ENCODE assay signal across 8 mouse cellular contexts in the genomic region with DNA sequence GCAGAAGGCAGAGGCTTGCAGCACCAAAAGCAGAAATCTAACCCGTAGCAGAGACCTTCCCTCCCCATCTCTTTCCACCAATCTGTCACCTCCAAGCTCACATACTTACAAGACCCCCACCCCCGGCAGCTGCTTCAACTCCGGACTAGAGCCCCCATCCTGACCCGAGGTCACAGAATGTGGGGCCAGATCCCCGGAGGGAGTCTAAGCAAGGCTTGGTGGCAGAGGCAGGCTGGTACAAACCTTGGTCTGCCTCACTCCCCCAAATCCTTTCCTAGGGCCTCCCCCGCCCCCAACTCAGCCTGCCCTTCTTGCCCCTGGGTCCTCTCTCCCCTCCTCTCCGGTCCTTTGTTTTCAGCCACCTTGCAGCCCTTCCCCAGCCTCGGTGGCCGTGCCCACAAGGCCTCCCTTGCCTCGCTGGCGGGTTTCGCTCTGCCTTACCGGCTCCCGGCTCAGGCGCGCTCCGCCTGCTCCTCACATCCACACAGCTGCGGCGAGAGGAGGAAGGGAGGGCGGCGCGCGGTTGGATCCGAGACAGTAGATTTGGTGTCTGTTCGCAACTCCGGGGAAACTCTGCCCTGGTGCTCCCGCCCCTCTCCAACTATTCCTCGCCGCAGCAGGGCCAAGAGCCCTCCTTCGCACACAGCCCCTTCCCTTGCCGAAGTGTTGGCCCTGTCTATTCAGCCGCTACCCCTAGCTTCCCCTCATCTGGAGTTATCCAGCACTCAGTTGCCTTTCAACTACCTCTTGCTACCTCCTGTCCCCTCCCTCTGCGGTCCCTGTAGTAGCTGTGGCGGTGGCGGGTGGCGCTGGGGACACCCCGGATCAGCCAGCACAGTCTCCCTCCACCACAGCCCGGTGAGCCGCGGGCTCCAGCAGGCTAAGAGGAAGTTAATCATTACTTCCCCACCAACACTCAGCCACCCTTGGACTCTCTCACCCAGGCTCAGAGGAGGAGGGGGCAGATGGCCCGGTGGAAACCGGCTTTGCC. TPM values are rescaled to one million over a fixed set of nuclear protein-coding genes. Genes with fewer than 3 reads are reported as not detected.
A peak's percentile ranks its signal among the peaks of the same experiment; 100 is the strongest.
DNase-seq lines count a peak whose midpoint lies in the region; ATAC-seq and TF ChIP-seq lines count a peak whose summit lies in the region.

No protein-coding gene starts in this region.

- H3K4me3 ChIP-seq in heart, embryonic 12.5 days = peak overlapping the region; percentile 20
- peak overlapping the region; percentile 15; the same call in 1 of the 2 replicates for H3K4me3 ChIP-seq in embryonic facial prominence, embryonic 14.5 days (ENCODE audit: low read depth, low read length)
- H3K4me3 ChIP-seq in megakaryocyte, embryonic 14.5 days (replicated peaks) = peak overlapping the region; percentile 72
- no peak overlapping the region for H3K4me3 ChIP-seq in thymus, adult 2 months (ENCODE audit: control insufficient read depth, insufficient read depth, low read length)

- peak overlapping the region; percentile 25; the same call in 1 of the 2 replicates for H3K9ac ChIP-seq in heart, embryonic 12.5 days
- no peak overlapping the region; the same call in 1 of the 2 replicates for H3K9ac ChIP-seq in embryonic facial prominence, embryonic 14.5 days (ENCODE audit: low read depth, low read length)

- no peaks in the 10 kb centered on the region for H3K9me3 ChIP-seq in heart, embryonic 12.5 days (replicated peaks)
- H3K9me3 ChIP-seq in embryonic facial prominence, embryonic 14.5 days (ENCODE audit: control insufficient read depth, low read length) = no peaks in the 10 kb centered on the region
- no peaks in the 10 kb centered on the region for H3K9me3 ChIP-seq in megakaryocyte, embryonic 14.5 days

- H3K27me3 ChIP-seq in heart, embryonic 12.5 days (replicated peaks) = peaks cover 97% of the 10 kb centered on the region
- H3K27me3 ChIP-seq in embryonic facial prominence, embryonic 14.5 days (replicated peaks; ENCODE audit: control insufficient read depth, insufficient read depth, low read length) = peaks cover 100% of the 10 kb centered on the region
- peaks cover 98% of the 10 kb centered on the region for H3K27me3 ChIP-seq in megakaryocyte, embryonic 14.5 days (replicated peaks)
- H3K27me3 ChIP-seq in thymus, adult 2 months (ENCODE audit: control insufficient read depth, insufficient read depth, low read length) = peaks cover 39% of the 10 kb centered on the region

- WGBS in heart, embryonic 12.5 days = under 1% methylated on average over 42 of the region's 42 CpGs
- under 1% methylated on average over 41 of the region's 42 CpGs for WGBS in embryonic facial prominence, embryonic 14.5 days
- under 1% methylated on average over 42 of the region's 42 CpGs for WGBS in thymus, adult 2 months

- H3K36me3 ChIP-seq in heart, embryonic 12.5 days = no peaks in the 10 kb centered on the region
- H3K36me3 ChIP-seq in embryonic facial prominence, embryonic 14.5 days (ENCODE audit: control insufficient read depth, insufficient read depth, low read length) = no peaks in the 10 kb centered on the region
- no peaks in the 10 kb centered on the region for H3K36me3 ChIP-seq in megakaryocyte, embryonic 14.5 days (replicated peaks; ENCODE audit: low read length)
- H3K36me3 ChIP-seq in thymus, adult 2 months (ENCODE audit: control insufficient read depth, insufficient read depth, low read length) = no peaks in the 10 kb centered on the region

- peak overlapping the region; percentile 39 for H3K4me2 ChIP-seq in heart, embryonic 12.5 days
- H3K4me2 ChIP-seq in embryonic facial prominence, embryonic 14.5 days (ENCODE audit: low read depth, low read length) = peak overlapping the region; percentile 10; the same call in 1 of the 2 replicates

- H3K4me1 ChIP-seq in heart, embryonic 12.5 days (replicated peaks) = peaks cover 22% of the 10 kb centered on the region
- H3K4me1 ChIP-seq in embryonic facial prominence, embryonic 14.5 days (ENCODE audit: control insufficient read depth, insufficient read depth, low read length) = 0 out of 2 replicates have a peak, but pooled peaks cover 2% of the 10 kb centered on the region
- peaks cover 9% of the 10 kb centered on the region for H3K4me1 ChIP-seq in megakaryocyte, embryonic 14.5 days
- no peaks in the 10 kb centered on the region for H3K4me1 ChIP-seq in thymus, adult 2 months (replicated peaks; ENCODE audit: control insufficient read depth, insufficient read depth, low read length)

- ATAC-seq in heart, embryonic 12.5 days (ENCODE audit: insufficient number of reproducible peaks, low FRiP score) = peak; percentile 53; the same call in 1 of the 2 replicates
- 0 out of 2 replicates have a peak, but pooled peaks have one; percentile 42 for ATAC-seq in embryonic facial prominence, embryonic 14.5 days (ENCODE audit: low read depth)

- H3K27ac ChIP-seq in heart, embryonic 12.5 days (ENCODE audit: poor library complexity, severe bottlenecking) = no peak overlapping the region
- H3K27ac ChIP-seq in embryonic facial prominence, embryonic 14.5 days (replicated peaks; ENCODE audit: low read depth, low read length) = no peak overlapping the region
- H3K27ac ChIP-seq in thymus, adult 2 months (ENCODE audit: control insufficient read depth, insufficient read depth, low read length) = no peak overlapping the region

- intact Hi-C loops in left cerebral cortex, postnatal 36 days (cut with DNase I) = loop anchor here (10.0 kb wide), 1 partner anchor 134 kb away; no protein-coding TSS in a partner anchor

- no peak for DNase-seq in heart, adult 8-10 months (ENCODE audit: low spot score)
- peak; percentile 51 for DNase-seq in embryonic facial prominence, embryonic 14.5 days (ENCODE audit: low spot score)
- DNase-seq in kidney, adult 18-20 months = peak; percentile 89
- no peak for DNase-seq in left cerebral cortex, postnatal 36 days (ENCODE audit: low spot score in 2 of 2)
- no peak for DNase-seq in thymus, adult 2 months
- DNase-seq in right cerebral cortex, postnatal 10 days (ENCODE audit: low spot score in 2 of 2) = no peak

- no peak for TF ChIP-seq CTCF in thymus, adult 2 months (IDR thresholded peaks at IDR 0.05; ENCODE audit: borderline replicate concordance, control insufficient read depth, extremely low read depth, insufficient read depth, low read length, poor library complexity)

- TF ChIP-seq POLR2A in thymus, adult 2 months (IDR thresholded peaks at IDR 0.05; ENCODE audit: control insufficient read depth, extremely low read depth, insufficient read depth, low read length, poor library complexity) = no peak

RNA-seq across cellular contexts. Expression of gene Pax2, which starts 5.5 kb away (rescaled TPM):
- polyA plus RNA-seq in heart, embryonic 12.5 days (2016; fragmentation: Nextera tagmentation; extraction: Ambion mirVana) = not detected in 2 replicates
- total RNA-seq in heart, adult 8-10 months (2022) = not detected
- 0.14 and 0.22 TPM in 2 replicates for polyA plus RNA-seq in embryonic facial prominence, embryonic 14.5 days (2014; fragmentation: Nextera tagmentation; extraction: Ambion mirVana)
- polyA plus RNA-seq in megakaryocyte, embryonic 14.5 days (2012; ENCODE audit: insufficient read depth, low replicate concordance) = not detected in 2 replicates
- total RNA-seq in left cerebral cortex, postnatal 36 days (2021) = under 1 TPM; 0.16 to 0.32 TPM
- polyA plus RNA-seq in thymus, adult 2 months (2012; rRNA removed) = 0.10 and 0.12 TPM in 2 replicates

Comparison
In these comparisons a context has a peak if more than half of its experiments do, and no peak if none do; other contexts are left out.
1. DNase-seq: peak in embryonic facial prominence, embryonic 14.5 days (single experiment) and kidney, adult 18-20 months (single experiment); none in heart, adult 8-10 months (single experiment), left cerebral cortex, postnatal 36 days (0 of 2), thymus, adult 2 months (single experiment) and right cerebral cortex, postnatal 10 days (0 of 2).